Mouse (Mus musculus) granulocyte monocyte progenitor cell, adult 5-6 weeks (primary cell): ENCODE results near the gene Dcaf8. TPM values are rescaled to one million over a fixed set of nuclear protein-coding genes. Genes with fewer than 3 reads are reported as not detected.
A peak's percentile ranks its signal among the peaks of the same experiment; 100 is the strongest.

Experiments
- ATAC-seq: replicated peaks from 2 replicates; pipeline ENCODE4 v1.8.0; 2016; ENCODE audit warnings: mild to moderate bottlenecking, moderate TSS enrichment, inconsistent platforms; ENCODE audit not compliant: poor library complexity, severe bottlenecking
- total RNA-seq, 2 experiments: library from RNA; stranded (forward) in 1 of 2; stranded (reverse) in 1 of 2; fragments of 200-712, 200-1000 nt in 1 of 2; fragments of >200 nt in 1 of 2; fragmentation: Nextera tagmentation in 1 of 2; gene quantifications; 2 replicates each; pipeline ENCODE4 v1.2.3; 2014 to 2017

Gene Dcaf8
- total RNA-seq (2014; fragmentation: Nextera tagmentation) (68.0 and 76.2 TPM in 2 replicates), total RNA-seq (2017) (107 and 114 TPM in 2 replicates)

GRCm38 (mm10) chr1:172147835-172148278 is at the start of gene Dcaf8:
Gene Dcaf8, plus strand, starts transcription at chr1:172148084.
- ATAC-seq: peak; percentile 96

- no peak for ATAC-seq
Observed at GRCm38 (mm10) chr1:172099325-172100033, 48.4 kb upstream of the Dcaf8 start.

- ATAC-seq: no peak
Observed at GRCm38 (mm10) chr1:172103619-172104018, 44.3 kb upstream of the Dcaf8 start.

- no peak for ATAC-seq
Observed at GRCm38 (mm10) chr1:172105101-172105500, 42.8 kb upstream of the Dcaf8 start.

- ATAC-seq: no peak
Observed at GRCm38 (mm10) chr1:172107777-172108477, 40.0 kb upstream of the Dcaf8 start.

GRCm38 (mm10) chr1:172116948-172117347 is 30.9 kb upstream of the Dcaf8 start:
- ATAC-seq: no peak

- ATAC-seq: no peak
Observed at GRCm38 (mm10) chr1:172119100-172119499, 28.8 kb upstream of the Dcaf8 start.

- peak; percentile 77 for ATAC-seq
Observed at GRCm38 (mm10) chr1:172119720-172120119, 28.2 kb upstream of the Dcaf8 start.

GRCm38 (mm10) chr1:172122671-172123070 is 25.2 kb upstream of the Dcaf8 start:
- no peak for ATAC-seq

GRCm38 (mm10) chr1:172124572-172124971 is 23.3 kb upstream of the Dcaf8 start:
- ATAC-seq: no peak

- peak; percentile 97 for ATAC-seq
Observed at GRCm38 (mm10) chr1:172126376-172127347, 21.2 kb upstream of the Dcaf8 start, which contains the start of gene Pex19. Gene Pex19, plus strand, starts transcription at chr1:172126755.

- no peak for ATAC-seq
Observed at GRCm38 (mm10) chr1:172127487-172127886, 20.4 kb upstream of the Dcaf8 start.

GRCm38 (mm10) chr1:172128563-172128962 is 19.3 kb upstream of the Dcaf8 start:
- ATAC-seq: no peak

GRCm38 (mm10) chr1:172129108-172129507 is 18.8 kb upstream of the Dcaf8 start:
- ATAC-seq: no peak

GRCm38 (mm10) chr1:172129780-172130179 is 18.1 kb upstream of the Dcaf8 start:
- ATAC-seq: no peak

- no peak for ATAC-seq
Observed at GRCm38 (mm10) chr1:172132319-172132718, 15.6 kb upstream of the Dcaf8 start.

- no peak for ATAC-seq
Observed at GRCm38 (mm10) chr1:172133535-172133934, 14.3 kb upstream of the Dcaf8 start.

GRCm38 (mm10) chr1:172134072-172134471 is 13.8 kb upstream of the Dcaf8 start:
- no peak for ATAC-seq

- no peak for ATAC-seq
Observed at GRCm38 (mm10) chr1:172140160-172140559, 7.7 kb upstream of the Dcaf8 start.

- ATAC-seq: no peak
Observed at GRCm38 (mm10) chr1:172140825-172141224, 7.1 kb upstream of the Dcaf8 start.
